Mouse (Mus musculus) lung, postnatal 14 days (tissue): ENCODE data around the gene Gmeb2.
A peak's percentile ranks its signal among the peaks of the same experiment; 100 is the strongest.

Experiments
- DNase-seq: peaks from one replicate; pipeline ENCODE4 v3.0.0; 2021

Gmeb2 gene

DNA sequence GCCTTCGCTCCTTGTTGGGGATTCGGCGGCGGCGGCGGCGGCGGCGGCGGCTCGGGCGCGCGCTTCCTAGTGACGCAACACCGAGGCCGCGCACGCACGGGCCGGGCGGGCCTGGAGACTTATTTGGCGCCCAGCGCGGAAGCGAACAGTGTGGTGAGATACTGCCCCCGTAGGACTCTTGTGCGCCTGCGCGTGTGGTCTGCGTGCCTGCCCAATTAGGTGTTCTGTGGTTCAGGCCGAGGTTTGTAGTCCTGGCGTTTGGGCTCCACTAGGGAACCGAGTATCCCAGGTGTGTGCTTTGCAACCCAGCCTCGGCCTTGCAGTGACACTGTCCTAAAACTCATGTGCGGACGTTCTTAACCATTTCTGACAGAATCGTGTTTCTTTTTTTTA lies at the start of gene Gmeb2:
TSS of gene Gmeb2 (minus strand) at position 78 of the 393 bp plus-strand sequence.
- DNase-seq = peak; percentile 93

- peak; percentile 77 for DNase-seq
These were observed 46.2 kb upstream of the Gmeb2 start for GRCm38 (mm10) chr2:181334023-181334422.

DNA sequence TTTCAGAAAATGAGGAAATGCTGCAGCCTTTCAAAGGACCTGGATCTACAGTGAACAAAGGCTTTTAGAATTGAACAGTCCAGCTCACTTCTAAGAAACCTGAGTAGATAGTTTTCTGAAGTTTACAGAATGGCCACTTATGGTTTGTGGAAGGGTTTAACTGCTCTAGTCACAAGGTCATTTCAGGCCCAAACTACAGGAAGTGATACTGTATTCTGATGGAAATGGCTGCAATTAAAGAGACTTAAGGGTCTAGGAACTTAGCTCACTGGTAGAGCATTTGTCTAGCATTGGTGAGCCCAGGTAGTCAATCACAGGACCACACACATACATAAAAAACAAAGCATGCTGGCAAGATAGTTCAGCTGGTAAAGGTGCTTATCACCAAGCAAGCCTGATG lies 44.7 kb upstream of the Gmeb2 start:
- no peak for DNase-seq

DNA sequence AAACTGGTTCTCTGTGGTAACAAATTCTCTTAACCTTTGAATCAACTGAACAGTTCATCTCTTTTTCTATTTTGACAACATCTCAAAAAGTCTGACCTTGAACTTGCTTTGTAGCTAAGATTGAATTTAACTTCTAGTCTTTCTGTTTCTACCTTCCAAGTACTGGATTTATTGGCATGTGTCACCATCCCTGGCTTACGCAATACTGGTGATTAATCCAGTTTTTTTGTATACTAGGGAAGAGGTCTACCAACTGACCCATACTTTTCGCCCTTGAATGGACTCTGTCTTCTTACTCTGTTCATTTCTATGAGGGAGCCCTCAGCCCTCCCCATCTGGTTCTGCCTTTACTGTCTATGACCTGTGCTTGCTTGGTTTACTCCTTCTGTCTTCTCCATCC lies 38.3 kb upstream of the Gmeb2 start:
- no peak for DNase-seq

DNA sequence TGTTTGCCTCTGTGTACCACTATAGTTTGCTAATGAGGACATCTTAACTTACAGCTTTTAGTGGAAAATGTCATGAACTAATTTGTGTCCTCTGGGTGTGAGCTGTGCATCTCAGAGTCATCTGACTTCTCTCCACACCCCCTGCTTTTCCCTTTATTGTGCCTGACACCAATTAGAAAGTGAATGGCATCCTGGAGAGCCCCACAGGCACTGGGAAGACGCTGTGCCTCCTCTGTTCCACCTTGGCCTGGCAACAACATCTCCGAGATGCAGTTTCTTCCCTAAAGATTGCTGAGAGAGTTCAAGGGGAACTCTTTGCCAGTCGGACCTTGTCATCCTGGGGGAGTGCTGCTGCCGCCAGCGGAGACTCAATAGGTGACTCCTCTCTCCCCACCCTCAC lies 34.3 kb upstream of the Gmeb2 start:
- no peak for DNase-seq

DNA sequence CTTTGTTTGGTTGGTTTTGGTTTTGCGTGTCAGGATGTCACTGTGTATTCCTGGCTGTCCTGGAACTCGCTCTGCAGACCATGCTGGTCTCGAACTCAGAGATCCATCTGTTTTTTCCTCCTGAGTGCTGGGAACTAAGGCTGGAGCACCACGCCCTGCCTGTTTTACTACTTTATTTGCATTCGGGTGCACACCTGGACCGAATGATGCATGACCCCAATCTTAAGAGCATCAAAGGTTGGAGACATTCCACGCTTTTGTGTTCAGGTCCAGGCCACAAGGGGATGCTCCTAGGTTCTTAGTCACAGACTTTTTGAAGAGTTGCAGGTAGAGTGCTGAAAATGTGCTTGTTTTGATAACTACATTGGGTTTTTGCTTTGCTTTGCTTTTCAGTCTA lies 32.3 kb upstream of the Gmeb2 start:
- DNase-seq = no peak

DNA sequence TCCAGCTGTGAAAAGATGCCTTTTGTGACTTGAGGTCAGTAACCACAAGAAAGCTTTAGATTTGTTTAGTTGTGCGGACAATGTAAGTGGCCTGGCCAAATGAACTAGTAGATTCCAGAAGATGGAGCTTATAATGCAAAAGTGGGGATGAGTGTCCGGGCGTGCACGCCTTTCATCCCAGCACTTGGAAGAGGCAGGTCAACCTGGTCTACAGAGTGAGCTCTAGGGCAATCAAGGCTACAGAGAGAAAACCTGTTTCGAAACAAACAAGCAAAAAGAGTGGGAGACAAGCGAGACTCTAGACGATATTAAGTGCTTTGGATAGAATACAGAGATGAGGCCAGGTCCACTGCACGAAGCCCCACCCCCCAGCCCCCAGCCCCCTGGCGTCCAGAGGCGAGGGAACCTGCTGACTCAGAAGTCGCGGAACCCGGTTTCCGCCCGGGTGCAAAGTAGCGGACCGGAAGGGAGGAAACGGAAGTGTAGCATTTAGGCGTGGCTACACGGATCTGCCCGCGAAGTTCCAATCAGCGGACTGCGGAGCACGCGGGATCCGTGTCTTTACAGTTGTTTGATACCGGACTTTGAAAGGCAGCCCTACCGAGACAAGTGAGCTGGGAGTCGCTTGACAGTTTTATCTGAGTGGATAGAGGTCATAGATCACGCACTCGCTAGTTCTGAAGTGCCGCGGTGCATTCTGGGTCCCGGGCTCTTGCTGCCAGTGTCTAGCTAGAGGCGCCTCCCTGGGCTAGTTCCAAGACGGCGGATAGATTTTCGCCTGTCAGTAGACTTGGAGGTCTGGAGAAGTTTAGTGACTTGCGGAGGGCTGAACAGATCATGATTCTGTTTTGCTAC lies 31.6 kb upstream of the Gmeb2 start, which contains the start of gene Rtel1:
TSS of gene Rtel1 (plus strand) at position 492 of the 855 bp plus-strand sequence.
- peak; percentile 83 for DNase-seq

- DNase-seq = peak; percentile 34
These were observed 26.4 kb upstream of the Gmeb2 start, which contains the start of gene Stmn3 for GRCm38 (mm10) chr2:181314080-181314810. TSS of gene Stmn3 (minus strand) at chr2:181314500.

DNA sequence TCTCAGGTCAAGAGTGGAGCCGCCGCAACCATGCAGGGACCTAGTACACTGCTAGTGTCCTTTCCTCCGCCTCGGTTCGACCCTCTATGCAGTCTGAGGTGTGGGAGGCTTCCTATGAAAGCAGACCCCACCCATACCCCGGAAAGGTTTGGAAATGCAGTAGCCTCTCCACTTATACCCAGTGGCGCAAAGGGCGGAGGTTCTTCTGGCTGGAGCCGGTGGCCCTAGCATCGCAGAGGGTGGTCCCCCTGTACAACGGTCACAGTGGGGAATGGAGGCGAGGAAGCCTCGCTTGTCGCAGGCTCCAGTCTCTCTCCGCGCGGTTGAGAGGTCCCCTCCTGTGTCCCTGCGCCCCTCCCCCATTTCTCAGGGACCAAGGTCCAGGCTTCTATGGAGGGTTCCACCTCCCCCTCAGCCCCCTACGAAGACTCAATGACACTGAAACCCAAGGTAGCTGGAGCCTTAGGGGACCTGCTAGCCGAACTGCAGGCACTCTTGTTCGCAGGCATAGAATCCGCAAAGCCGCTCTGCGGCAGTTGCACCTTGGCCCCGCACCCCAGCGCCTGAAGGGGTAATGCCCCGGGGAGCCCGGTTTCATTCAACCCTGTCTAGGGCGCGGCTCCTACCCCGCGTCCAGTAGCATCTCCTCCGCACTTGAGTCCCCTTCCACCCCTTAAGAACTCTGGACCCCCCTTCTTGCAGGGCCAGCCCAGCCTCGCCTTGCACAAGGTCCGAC lies 25.7 kb upstream of the Gmeb2 start:
- no peak for DNase-seq

GRCm38 (mm10) chr2:181313006-181313343 lies 25.1 kb upstream of the Gmeb2 start:
- no peak for DNase-seq

- no peak for DNase-seq
These were observed 24.6 kb upstream of the Gmeb2 start for GRCm38 (mm10) chr2:181312435-181312834.

- DNase-seq = peak; percentile 56
These were observed 19.4 kb upstream of the Gmeb2 start for GRCm38 (mm10) chr2:181307144-181307804.

- DNase-seq = no peak
These were observed 17.1 kb upstream of the Gmeb2 start for GRCm38 (mm10) chr2:181304944-181305343.

DNA sequence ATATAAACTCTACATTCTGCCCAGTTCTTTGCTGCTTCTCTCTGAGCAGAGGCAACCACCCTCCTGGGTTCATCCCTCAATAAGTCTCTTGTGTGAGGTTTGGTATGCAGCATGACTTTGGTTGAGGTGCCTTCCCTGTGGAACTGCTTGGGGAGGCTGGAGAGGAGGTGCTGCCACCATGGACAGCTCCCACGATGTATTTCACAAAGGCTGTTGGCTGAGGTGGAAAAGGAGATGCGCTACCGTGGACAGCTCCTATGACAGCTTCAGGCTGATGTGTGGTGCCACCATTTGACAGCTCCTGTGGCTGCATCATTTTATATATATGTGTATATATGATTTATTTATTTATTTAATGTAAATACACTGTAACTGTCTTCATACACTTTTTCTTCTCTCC lies 14.2 kb upstream of the Gmeb2 start:
- no peak for DNase-seq

GRCm38 (mm10) chr2:181290937-181291336 lies 3.1 kb upstream of the Gmeb2 start:
- DNase-seq = no peak

- no peak for DNase-seq
These were observed 856 bp upstream of the Gmeb2 start for GRCm38 (mm10) chr2:181288691-181289090.

DNA sequence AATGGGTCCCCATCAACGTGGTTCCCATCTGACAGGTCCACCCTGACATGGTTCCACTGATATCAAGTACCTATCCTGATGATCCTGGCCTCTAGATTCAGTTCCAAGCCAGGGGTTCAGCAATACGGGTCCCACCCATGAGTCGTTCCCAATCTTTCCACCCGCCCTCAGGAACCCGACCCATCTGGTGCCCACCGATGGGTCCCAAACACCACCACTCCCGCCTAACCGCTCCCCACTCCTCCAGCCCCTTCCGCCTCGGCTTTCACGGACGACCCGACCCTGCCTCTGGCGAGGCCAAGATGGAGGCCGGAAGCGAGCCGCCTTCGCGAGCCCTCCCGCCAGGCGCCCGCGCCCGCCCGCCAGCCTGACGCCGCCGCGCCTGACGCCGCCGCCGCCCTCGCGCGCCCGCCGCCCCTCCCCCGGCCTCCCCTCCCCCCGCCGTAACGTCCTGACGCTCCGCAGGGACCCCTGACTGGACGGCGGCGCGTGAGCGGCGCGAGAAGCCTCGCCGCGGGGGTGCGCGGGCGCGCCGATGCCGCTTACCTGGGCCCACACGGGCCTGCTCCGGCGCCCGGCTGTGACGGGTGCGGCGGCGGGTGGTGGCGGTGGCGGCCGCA lies 387 bp downstream of the Gmeb2 start:
- DNase-seq = peak; percentile 84

GRCm38 (mm10) chr2:181286629-181287337 lies 1.1 kb downstream of the Gmeb2 start:
- DNase-seq = no peak

GRCm38 (mm10) chr2:181279968-181280367 lies 7.9 kb downstream of the Gmeb2 start:
- no peak for DNase-seq

DNA sequence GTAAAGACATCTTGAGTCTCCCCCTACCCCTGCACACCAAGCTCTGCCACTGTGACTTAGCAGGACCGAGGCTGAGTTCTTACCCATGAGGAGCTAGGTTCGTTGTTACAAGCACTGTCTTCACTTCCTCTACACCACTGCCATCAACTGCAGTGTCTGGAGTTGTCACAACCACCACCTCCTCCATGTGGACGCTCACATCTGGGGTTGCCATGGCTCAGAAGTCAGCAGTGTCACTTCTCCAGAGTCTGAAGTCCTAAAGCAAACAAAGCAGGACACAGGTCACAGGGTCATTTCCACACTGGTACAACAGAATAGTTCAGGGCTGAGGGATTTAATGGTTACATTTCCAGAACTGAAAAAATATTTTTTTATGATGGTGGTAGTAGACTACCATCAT lies 10.0 kb downstream of the Gmeb2 start:
- DNase-seq = no peak

GRCm38 (mm10) chr2:181276766-181277165 lies 11.1 kb downstream of the Gmeb2 start:
- peak; percentile 35 for DNase-seq

DNA sequence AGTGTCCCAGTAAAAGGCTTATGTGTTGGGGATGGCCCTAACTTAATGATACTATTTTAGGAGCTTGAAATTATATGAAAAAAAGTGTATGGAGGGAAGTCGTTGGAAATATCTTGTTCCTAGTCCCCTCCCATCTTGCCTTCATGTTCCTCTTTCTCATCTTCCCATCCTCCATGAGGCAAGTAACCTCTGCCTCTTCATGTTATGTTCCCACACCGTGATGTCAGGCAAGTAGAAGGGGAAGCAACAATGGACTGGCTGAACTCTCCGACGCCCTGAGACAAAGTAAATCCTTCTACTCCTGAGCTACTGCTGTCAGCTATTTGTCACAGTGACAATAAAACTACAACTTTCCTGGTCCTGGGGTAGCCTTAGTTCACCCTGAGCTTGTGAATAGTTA lies 13.2 kb downstream of the Gmeb2 start:
- no peak for DNase-seq
